Mouse (Mus musculus): ENCODE results near the gene E2f7. TPM values are rescaled to one million over a fixed set of nuclear protein-coding genes. Genes with fewer than 3 reads are reported as not detected.

The E2f7 gene
- polyA plus RNA-seq, 1 experiment from 2014 or later: 7.1 TPM

GRCm38 (mm10) chr10:110811862-110812225 is 66.6 kb downstream of the E2f7 start:
- Histone ChIP-seq H3K4me3 (no peak overlapping the region), H3K27me3 (replicated peaks) (no peaks in the 10 kb centered on the region), H3K4me1 (no peaks in the 10 kb centered on the region), H3K4me2 (no peak overlapping the region), H3K9me3 (no peaks in the 10 kb centered on the region), H3K9ac (no peak overlapping the region), H3K36me3 (replicated peaks) (no peaks in the 10 kb centered on the region), H3K27ac (no peak overlapping the region)
- no peak for ATAC-seq (replicated peaks)
- WGBS: 64% methylated on average over 2 of the region's 2 CpGs

- Histone ChIP-seq H3K9ac (no peak overlapping the region), H3K4me1 (no peaks in the 10 kb centered on the region), H3K27ac (no peak overlapping the region), H3K27me3 (replicated peaks) (no peaks in the 10 kb centered on the region), H3K4me2 (no peak overlapping the region), H3K36me3 (replicated peaks) (no peaks in the 10 kb centered on the region), H3K4me3 (no peak overlapping the region), H3K9me3 (no peaks in the 10 kb centered on the region)
- no peak for ATAC-seq (replicated peaks)
- WGBS: 85% methylated on average over 11 of the region's 11 CpGs
Observed at GRCm38 (mm10) chr10:110821139-110821538, 75.9 kb downstream of the E2f7 start.

GRCm38 (mm10) chr10:110821692-110822091 is 76.5 kb downstream of the E2f7 start:
- Histone ChIP-seq H3K36me3 (replicated peaks) (no peaks in the 10 kb centered on the region), H3K9ac (no peak overlapping the region), H3K27me3 (replicated peaks) (no peaks in the 10 kb centered on the region), H3K4me1 (no peaks in the 10 kb centered on the region), H3K4me2 (no peak overlapping the region), H3K9me3 (no peaks in the 10 kb centered on the region), H3K4me3 (no peak overlapping the region), H3K27ac (no peak overlapping the region)
- 89% methylated on average over 3 of the region's 3 CpGs for WGBS
- ATAC-seq (replicated peaks): no peak

GRCm38 (mm10) chr10:110832336-110832735 is 87.1 kb downstream of the E2f7 start:
- Histone ChIP-seq H3K4me1 (no peaks in the 10 kb centered on the region), H3K27ac (no peak overlapping the region), H3K4me2 (no peak overlapping the region), H3K9ac (no peak overlapping the region), H3K9me3 (no peaks in the 10 kb centered on the region), H3K4me3 (no peak overlapping the region), H3K36me3 (replicated peaks) (no peaks in the 10 kb centered on the region), H3K27me3 (replicated peaks) (no peaks in the 10 kb centered on the region)
- WGBS: 52% methylated on average over 6 of the region's 6 CpGs
- ATAC-seq (replicated peaks): no peak

GRCm38 (mm10) chr10:110835115-110835806 is 90.0 kb downstream of the E2f7 start:
- ATAC-seq (replicated peaks): no peak
- Histone ChIP-seq H3K36me3 (replicated peaks) (no peaks in the 10 kb centered on the region), H3K4me2 (no peak overlapping the region), H3K9me3 (no peaks in the 10 kb centered on the region), H3K4me1 (no peaks in the 10 kb centered on the region), H3K4me3 (no peak overlapping the region), H3K27me3 (replicated peaks) (no peaks in the 10 kb centered on the region), H3K9ac (no peak overlapping the region), H3K27ac (no peak overlapping the region)
- 68% methylated on average over 6 of the region's 6 CpGs for WGBS

Other genes with a start within 250 kb of the E2f7 start
- 109 and 111 TPM in 2 replicates for gene Csrp2, start 174.3 kb downstream of the E2f7 start, polyA plus RNA-seq (2015; fragmentation: Nextera tagmentation; extraction: Ambion mirVana)

All from midbrain, embryonic 15.5 days (tissue).